Mouse (Mus musculus): ENCODE measurements around the gene Cdc45.

Gene Cdc45

DNA sequence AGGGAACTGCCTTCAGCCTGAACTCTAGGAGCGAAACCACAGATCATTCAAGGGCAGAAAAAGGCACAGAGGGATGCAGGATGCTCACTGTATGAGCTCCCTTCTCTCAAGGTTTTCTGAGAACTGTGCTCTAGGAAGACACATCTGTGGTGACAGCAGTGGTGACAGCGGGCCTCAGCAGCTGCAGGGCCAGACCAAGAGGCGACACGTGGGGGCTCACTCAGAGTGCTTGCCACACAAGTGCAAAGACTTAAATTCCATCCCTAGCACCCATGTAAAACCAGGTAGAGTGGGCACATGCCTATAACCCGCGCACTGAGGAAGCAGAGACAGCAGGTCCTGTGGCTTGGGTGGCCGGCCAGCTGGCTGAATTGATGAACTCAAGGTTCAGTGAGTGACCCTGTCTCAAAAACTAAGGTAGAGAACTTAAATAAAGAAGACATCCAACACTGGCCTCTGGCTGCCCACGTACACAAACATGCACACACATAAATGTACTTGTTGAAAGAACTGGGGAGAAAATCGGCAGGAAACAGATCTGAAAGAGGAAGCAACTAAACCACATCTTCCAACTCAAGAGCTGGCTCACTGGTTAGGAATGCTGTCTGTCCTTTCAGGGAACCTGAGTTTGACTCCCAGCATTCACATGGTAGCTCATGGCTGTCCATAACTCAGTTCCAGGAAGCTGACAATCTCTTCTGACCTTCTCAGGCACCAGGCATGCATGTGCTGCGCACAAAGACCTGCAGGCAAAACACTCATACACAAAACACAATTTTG lies 23.0 kb downstream of the Cdc45 start:
- DNase-seq, result no peak

DNA sequence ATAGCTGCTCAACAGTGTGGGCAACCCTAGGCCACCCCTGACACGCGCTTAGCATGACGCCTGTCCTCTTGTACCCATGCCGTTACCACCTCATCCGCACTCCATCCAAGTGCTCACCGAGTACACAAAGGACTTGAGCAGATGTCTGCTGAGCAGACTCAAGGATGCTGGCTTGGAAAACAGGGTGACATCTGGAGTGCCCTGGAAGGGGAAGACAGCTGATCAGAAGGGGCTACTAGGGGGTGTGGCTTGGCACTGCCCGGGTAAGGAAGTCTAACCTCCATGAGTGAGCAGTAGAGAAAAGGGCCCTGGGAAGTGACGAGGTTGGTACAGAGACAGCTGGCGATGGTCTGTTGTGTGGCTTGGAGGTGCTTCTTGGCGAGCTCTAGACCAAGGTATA lies 25.1 kb downstream of the Cdc45 start:
- no peak for DNase-seq

DNA sequence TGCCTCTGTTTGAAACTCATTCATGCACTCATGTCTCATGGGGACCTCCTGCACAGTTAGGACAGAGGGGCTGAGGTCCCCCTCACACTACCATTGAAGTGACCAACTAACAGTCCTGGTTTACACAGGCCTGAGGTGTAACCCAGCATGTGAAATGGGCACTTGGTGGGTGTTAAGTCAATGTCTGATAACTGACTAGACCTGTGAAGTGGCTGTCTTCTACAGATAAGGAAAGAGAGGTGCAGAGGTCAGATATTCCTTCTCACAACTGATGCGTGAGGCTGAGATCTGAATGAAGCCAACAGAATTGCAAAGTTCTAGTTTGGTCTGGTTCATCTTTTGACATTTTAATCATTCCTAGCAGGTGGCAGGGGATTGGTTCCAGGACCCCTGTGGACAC lies 26.3 kb downstream of the Cdc45 start:
- no peak for DNase-seq

DNA sequence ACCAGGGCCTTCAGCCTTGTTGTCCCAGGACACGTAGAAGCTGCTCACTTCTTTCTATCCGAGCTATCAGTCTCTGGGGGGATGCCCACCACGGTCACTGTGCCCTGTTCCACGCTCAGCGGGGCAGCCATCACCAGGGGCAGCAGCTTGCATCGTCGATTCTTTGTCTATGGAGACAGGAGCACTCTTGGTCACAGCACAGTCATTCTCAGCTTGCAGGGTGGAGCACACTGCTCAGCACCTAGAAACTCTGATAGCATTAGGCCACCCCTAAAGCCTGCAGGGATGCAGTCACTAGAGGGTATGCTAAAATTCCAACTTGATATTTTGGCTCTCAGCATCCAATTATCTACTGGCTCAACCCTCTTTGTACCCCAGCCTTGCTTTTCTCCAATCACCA lies 26.8 kb downstream of the Cdc45 start:
- no peak for DNase-seq

DNA sequence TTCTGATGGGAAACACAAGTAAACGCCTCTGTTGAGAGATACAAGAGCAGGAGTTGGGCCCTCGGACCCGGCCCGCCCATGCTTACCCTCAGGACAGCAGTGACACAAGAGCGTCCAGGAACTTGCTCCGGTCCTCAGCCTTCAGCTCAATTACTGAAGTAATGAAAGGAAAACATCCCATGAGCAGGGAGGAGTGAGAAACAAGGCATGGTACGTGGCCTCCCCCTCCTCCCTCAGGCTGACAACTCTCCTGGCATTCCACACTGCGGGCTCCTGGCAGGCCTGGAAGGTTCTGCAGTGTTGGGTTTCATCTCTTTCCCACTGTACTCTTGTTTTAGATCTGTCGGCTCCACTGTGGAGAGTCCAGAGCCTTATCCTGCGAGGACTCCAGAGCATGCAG lies 30.0 kb downstream of the Cdc45 start:
- DNase-seq, result no peak

DNA sequence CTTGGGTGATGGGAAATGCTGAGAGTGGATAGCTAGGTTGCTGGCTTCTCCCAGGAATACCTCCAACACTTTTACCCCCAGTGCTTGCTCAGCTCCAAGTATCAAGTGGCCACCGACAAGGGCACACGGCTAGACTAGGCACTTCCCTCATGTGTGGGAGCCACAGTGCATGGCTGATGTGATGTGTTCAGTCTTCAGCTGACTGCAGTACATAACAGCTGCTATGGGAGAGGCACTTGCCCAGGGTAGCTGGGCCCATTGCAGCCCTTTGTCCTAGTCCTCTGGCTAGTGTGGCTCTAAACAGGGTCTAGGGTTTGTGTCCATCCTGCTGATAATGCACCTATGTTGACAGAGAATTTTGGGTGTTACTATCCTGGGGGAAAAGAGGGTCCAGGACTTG lies 33.3 kb downstream of the Cdc45 start:
- no peak for DNase-seq

DNA sequence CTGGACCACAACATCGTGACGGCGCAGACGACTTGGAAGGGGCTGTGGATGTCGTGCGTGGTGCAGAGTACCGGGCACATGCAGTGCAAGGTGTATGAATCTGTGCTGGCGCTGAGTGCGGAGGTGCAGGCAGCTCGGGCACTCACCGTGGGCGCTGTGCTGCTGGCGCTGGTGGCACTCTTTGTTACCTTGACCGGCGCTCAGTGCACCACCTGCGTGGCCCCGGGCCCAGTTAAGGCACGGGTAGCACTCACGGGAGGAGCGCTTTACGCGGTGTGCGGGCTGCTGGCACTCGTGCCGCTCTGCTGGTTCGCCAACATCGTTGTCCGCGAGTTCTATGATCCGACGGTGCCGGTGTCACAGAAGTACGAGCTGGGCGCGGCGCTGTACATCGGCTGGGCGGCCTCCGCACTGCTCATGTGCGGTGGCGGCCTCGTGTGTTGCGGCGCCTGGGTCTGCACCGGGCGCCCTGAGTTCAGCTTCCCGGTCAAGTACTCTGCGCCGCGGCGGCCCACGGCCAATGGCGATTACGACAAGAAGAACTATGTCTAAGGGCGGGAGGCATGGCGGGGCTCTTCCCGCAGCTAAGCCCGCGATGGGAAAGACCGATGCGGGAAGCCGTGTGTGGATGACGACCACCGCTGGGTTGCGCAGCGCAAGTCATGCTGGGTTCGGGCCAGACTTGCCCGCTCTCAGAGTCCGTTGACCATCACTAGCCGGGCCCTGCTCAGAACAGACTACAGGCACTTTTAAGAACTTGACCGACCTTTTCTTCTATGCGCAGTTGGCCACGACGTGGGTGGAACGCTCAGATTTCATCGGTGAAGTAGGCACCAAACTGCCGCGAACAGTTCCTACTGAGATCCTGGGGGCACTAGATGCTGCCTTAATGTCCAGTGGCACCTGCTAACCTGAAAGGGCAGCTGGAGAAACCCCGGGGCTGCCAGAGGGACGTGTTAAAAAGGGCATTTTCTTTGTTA lies 34.4 kb downstream of the Cdc45 start:
- DNase-seq, result no peak

DNA sequence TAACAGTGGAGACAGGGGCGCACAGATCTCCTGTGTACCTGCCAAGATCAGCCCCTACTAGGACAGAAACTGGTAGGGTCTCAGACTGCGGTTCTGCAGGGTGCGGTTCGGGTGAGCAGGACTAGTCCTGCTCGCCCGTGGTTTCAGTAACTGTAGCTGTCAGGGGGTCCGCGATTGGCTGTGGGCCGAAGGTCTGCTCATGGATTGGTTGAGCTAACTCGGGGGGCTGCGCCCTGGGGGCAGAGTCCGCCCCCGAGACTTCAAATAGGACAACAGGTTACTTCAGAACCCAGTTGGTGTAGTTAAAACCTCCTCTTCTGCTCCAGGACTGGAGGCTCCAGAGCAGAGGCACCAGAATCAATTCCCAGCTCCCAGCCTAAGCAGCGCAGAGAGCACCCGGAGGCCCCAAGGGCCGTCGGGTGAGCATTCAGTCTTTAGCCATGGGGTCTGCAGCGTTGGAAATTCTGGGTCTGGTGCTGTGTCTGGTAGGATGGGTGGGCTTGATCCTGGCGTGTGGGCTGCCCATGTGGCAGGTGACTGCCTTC lies 35.2 kb downstream of the Cdc45 start, which contains the start of gene Cldn5:
TSS of gene Cldn5 (plus strand) at position 292 of the 545 bp plus-strand sequence.
- no peak for DNase-seq

DNA sequence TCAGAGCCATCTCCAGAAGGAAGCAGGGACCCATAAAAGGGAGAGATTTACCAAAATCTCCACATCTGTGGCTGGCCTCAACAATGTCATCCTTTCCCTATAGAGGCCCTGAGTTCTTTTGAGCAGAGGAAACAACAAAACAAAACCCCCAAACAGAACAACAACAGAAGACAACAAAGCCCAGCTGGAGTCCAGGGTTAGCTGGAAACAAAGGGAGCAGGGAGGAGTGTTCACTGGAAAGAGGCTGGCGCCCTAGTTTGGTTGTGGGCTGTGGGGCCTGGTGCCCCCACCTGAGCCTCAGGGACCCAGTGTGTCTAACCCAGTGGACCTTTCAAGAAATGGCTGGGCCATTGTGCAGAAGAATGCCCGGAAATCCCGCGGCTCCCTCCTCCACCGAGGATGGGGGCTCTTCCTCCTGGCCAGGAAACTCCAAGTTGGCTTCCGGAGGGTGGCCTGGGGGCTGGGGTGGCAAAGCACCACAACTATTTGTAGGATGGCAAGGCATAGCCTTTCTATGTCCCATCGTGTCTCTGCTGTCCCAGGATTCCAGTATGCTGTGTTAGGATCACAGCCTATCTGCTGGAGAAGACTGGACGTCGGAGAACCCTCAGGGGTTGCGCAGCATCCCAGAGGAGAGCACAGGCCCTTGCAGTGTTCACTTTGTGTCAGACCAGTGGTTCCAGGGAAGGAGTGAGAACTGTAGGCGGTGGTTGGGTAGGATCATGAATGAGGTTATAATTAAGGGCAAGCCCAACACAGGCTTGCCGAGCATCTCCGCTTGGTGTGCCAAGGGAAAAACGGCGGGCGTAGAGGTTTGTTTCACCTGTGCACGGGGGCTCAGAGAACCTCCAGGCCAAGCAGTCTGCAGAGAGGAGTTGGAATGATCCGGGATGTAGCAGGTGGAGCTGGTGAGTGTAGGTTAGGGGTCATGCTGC lies 35.9 kb downstream of the Cdc45 start:
- no peak for DNase-seq

DNA sequence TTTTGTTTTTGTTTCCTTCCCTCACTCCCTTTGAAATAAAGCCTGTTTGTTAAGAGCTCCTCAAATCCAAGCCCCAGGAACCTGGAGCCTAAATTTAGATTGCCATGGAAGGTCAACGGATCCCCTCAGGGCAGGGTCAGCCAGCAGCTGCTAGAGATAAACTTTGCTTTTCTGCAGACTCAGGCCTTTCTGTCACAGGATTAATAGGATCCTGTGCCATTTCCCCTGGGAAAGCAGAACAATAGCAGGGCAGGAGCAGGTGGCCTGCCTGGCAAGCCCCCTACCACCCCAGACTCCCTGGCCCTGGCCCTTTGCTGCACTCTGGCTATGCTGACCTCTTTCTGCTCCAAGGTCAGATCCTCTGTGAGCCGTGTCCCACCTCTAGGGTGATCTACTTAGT lies 37.9 kb downstream of the Cdc45 start:
- DNase-seq, result no peak

DNA sequence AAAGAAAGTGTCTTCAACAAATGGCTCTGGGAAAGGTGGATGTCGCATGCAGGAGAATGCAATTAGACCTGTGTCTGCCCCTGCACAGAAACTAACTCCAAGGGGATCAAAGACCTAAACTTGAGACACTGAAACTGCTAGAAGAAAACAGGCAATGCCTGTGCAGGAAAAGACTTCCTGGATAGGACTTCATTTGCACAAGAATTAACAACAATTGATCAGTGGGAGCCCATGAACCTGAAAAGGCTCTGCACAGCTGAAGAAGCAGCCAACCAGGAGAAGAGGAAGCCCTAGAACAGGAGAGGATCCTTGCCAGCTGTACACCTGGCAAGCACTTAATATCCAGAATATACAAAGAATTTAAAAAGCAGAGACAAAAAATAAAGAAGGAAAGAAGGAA lies 42.3 kb downstream of the Cdc45 start:
- DNase-seq, result no peak

DNA sequence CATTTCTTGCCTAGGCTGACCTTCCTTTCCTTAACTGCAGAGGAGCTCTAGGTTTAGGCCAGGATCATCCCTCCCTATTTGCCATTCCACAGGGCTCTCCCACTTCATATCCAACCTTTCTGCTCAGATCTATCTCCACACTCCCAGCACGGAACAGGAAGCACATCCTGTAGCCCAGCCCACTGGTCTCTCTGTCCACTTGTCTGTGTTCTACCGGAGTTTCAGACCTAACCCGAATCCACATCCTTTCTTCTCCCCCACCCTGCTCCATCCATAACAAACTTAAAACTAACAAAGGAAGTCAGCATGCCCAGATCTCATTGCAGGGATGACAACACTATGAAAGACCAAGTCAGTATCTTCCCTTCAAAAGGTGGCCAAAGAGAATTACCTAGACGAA lies 45.4 kb downstream of the Cdc45 start:
- no peak for DNase-seq

DNA sequence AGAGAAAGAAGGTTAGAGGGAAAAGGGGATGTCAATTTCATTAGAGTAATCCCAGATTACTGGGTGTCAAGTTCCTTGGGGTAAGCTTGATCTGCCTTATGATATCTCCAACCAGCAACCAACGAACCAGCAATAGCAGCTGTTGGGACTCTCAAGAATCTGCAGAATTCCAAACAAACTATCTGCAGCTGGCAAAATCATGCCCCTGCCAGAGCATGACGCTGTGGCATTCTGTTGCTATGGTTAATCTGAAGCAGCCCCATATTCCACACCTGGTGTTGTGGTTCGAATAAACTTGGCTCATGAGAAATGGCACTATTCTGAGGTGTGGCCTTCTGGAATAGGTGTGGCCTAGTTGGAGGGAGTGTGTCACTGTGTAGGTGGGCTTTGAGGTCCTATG lies 48.8 kb downstream of the Cdc45 start:
- DNase-seq, result no peak

DNA sequence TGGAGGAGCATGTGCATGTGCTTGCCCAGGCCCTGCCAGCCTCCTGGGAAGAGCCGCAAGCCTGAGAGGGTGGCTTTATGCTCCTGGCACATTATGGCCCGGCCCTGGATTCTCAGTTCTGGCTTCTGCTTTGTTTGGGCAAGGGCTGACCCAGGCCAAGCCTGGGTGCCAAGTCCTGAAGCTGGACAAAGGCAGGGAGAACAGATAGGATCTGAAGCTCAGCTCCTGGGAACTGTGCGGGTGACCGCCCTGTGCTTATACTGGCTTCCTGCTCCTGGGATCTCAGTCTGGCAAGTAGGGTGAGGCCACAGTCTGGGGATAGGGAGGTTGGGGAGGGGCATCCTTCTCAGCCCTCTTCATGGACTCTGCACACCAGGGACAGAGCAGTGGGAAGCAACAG lies 50.1 kb downstream of the Cdc45 start:
- no peak for DNase-seq

DNA sequence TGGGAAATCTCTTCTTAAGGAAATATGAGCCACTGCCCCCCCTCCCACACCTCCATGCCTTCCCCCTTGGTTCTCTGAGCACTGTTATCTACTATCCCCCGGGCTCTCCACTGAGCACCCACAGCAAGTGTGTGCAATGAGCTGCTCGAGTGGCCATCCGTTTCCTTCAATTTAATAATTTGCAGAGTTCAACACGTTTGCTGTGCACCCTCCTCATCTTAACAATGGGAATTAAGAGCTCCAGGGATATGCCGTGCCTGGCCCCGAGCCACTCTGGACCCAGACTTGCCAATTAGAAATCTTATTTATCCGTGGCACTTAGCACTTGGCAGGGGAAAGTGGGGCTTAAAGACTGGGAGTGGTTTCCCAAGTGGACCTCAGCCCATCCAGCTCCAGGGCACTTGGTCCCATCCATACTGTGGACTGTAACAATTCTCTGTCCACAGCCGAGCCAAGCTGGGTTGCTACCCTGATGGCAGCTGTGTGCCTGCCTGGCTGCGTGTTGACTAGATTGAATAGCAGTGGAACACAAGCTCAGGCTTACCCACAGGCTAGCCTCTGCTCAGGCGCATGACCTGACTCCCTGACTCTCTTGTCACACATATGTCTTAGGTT lies 59.8 kb downstream of the Cdc45 start:
- DNase-seq, result no peak

DNA sequence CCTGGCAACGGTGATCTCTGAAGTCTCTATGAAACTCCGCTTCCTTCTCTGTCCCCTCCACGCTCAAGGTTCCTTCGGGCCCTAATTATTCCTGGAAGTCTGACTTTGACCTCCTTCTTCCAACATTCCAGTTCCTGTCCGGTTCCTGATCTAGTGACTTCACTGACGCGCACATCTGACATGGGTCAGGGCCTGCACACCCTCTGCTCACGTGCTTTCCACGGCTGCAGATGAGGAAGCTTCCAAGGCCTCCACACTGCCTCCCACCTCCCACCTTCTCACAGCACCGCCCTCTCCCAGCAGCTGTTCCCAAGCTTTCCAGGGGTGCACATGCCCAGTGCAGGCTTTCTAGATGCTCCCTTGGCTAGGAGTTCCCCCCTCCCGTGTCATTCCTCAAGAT lies 60.7 kb downstream of the Cdc45 start:
- no peak for DNase-seq

DNA sequence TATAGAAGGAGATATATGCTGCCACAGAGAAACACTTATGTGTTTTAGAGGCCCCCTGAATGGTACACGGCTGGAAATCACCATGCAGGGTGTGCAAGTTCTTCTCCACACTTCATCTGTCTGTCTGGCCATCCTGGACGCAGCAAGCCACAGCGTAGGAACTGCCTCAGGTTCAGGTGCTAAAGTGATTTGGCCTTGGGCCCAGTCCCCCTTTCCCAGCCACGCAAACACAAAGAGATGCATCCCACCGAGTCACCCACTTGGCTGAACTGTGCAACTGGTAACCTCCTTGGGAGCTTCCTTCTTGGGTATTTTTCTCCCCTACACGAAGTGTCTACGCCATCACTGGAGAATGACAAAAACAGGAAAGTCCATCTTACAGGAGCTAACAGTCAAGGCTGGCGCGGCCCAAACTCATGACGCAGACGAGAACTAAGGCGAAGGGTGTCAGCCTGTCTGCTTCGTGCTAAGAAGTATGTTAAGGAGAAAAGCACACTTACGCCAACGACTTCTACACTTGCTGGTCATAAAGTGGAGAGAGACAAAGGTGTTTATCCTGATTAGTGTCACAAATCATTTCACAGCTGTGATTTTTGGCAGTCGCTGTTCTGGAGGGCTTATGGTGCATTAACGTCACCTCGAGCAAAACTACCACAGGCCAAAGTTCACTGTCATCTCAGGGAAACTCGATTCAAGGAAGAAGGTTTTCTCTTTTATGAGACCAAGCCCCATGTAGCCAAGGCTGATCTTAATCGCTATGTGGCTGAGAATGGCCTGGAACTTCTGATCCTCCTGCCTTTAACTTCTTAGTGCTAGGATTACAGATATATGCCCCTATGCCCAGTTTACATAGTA lies 65.3 kb downstream of the Cdc45 start:
- DNase-seq, result no peak

DNA sequence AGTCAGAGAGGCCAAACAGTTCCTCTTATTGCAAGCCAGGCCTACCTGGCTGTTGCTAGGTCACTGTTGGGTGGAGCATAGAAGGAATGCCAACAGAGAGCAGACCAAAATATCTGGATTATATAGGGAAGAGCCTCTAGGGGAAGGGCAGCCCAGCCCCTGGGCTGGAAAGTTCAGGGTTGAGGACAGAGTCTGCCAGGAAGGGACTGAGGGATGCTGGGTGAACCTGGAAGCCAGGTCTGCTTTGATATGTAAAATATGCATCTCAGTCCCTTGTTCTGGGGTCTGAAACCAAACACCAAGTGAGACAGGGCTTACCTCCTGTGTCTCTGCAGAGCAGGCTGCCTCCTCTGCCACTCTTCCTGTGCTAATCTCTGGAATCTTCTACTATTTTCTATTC lies 73.5 kb downstream of the Cdc45 start:
- no peak for DNase-seq

DNA sequence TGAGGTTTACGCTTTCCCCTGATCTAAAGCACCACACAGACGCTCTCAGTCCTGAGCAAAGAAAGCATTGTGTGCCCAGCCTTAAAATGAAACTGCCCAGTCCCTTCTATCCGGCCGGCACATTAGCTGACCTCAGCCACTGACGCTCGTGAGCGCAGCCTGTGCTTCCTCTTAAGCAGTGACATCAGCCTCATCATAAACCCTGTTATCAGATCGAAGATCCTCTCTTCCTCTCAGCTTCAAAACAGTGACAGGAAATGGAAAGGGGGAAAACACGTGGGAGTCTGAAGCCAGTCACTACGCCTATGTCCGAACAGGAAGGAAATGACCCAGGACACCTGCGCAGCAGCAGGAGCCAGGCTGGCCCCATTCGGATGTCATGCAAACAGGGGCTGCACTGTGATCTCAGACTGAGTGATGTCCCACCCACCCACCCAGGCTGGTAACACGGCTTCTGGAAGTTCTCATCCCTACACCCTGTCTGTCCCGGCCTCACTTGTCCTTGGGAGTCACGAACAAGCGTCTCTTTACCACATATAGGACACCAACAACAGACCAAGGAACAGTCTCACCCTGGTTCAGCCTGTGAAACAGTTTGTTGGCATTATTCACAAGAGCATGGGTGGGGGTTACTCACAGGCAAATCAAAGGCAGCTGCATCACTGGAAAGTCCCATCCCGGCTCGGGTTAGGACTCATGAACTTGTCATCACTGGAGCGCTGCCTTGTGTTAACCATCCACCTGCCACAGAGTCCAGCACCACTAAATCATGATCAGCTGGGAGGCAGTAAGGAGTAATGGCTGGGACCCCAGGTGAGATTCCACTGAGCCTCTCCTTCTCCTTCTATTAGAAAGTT lies 78.5 kb downstream of the Cdc45 start:
- no peak for DNase-seq

DNA sequence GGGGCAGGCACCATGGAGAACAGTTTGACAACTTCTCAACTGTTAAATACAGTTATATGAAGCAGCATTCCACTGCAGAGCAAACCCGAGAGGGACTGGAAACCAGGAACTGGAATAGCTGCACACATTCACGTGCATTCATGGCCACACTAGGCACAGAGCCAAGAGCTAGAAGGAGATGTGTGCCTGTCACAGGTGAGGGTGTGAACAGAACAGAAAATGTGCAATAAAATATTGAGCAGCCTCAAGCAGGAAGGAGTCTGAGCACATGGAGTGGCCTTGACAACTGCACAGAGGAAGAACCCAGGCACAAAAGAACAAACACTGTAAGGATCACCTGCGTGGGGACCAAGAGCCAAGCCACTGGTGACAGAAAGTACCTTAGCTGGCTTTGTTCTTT lies 81.1 kb downstream of the Cdc45 start:
- DNase-seq, result no peak

Data from layer of hippocampus, adult 9-11 months (tissue).